Mouse (Mus musculus) kidney, postnatal 0 days (tissue): Measurements from ENCODE around the gene Olfr263. TPM values are rescaled to one million over a fixed set of nuclear protein-coding genes. Genes with fewer than 3 reads are reported as not detected.

Experiments used
- ATAC-seq: fragments of 200-750 bp; cut with Nextera tagmentation; replicated peaks from 2 replicates; pipeline ENCODE4 v1.8.0; 2017; ENCODE audit warnings: low read depth, moderate number of reproducible peaks, moderate TSS enrichment, moderate library complexity; ENCODE audit not compliant: low FRiP score
- DNase-seq: peaks from one replicate; pipeline ENCODE4 v3.0.0-alpha.2; 2016; ENCODE audit warnings: low spot score
- H3K27ac ChIP-seq: fragments of 300-500 bp; sonication (generic); 2 replicates; pipeline ENCODE4 v1.5.1; 2014; ENCODE audit warnings: mild to moderate bottlenecking
- H3K27me3 ChIP-seq: fragments of 300-500 bp; sonication (generic); 2 replicates; pipeline ENCODE4 v1.6.1; 2014; ENCODE audit warnings: low read length, mixed read lengths; ENCODE audit not compliant: insufficient read depth
- H3K36me3 ChIP-seq: fragments of 300-500 bp; sonication (generic); 2 replicates; pipeline ENCODE4 v1.6.1; 2014; ENCODE audit warnings: low read length, mixed read lengths; ENCODE audit not compliant: insufficient read depth
- H3K4me1 ChIP-seq: fragments of 300-500 bp; sonication (generic); replicated peaks from 2 replicates; pipeline ENCODE4 v1.6.1; 2014; ENCODE audit warnings: antibody characterized with exemption, low read length, mixed read lengths; ENCODE audit not compliant: insufficient read depth
- H3K4me2 ChIP-seq: fragments of 300-500 bp; sonication (generic); 2 replicates; pipeline ENCODE4 v1.6.1; 2014; ENCODE audit warnings: mild to moderate bottlenecking, low read length, moderate library complexity, mixed read lengths
- H3K4me3 ChIP-seq: fragments of 300-500 bp; sonication (generic); replicated peaks from 2 replicates; pipeline ENCODE4 v1.5.1; 2014; ENCODE audit warnings: low read depth, low read length
- H3K9ac ChIP-seq: fragments of 300-500 bp; sonication (generic); 2 replicates; pipeline ENCODE4 v1.6.1; 2014; ENCODE audit warnings: low read depth, low read length
- H3K9me3 ChIP-seq: fragments of 300-500 bp; sonication (generic); replicated peaks from 2 replicates; pipeline ENCODE4 v1.6.1; 2016; ENCODE audit warnings: low read length, inconsistent platforms, mixed read lengths
- CTCF ChIP-seq: IDR thresholded peaks from 2 replicates; pipeline ENCODE4 v1.5.1; 2016; ENCODE audit warnings: antibody characterized with exemption, low read depth, mild to moderate bottlenecking, moderate library complexity
- WGBS: fragments of 180-500 bp; shearing (Covaris S2); extraction: QIAGEN DNeasy Blood & Tissue Kit; methylation state at CpG from one replicate; pipeline ENCODE4 v1.1.7; 2014; 5-methylcytosine and 5-hydroxymethylcytosine counted together
- polyA plus RNA-seq: library from polyadenylated mRNA; unstranded; fragments of >200 nt; fragmentation: Nextera tagmentation; extraction: Ambion mirVana; gene quantifications from 2 replicates; pipeline ENCODE4 v1.2.1, GENCODE M21; 2015

Olfr263 gene
- polyA plus RNA-seq, 1 experiment from 2014 or later: not detected

- H3K4me1 ChIP-seq: peaks cover 9% of the 10 kb centered on the region
- 71% methylated on average over 4 of the region's 4 CpGs for WGBS
- ATAC-seq: no peak
- H3K9me3 ChIP-seq: no peaks in the 10 kb centered on the region
- no peak for DNase-seq
- H3K9ac ChIP-seq: no peak overlapping the region
- no peak overlapping the region for H3K4me3 ChIP-seq
- no peak overlapping the region for H3K27ac ChIP-seq
- no peaks in the 10 kb centered on the region for H3K27me3 ChIP-seq
- no peak for TF ChIP-seq CTCF
- H3K36me3 ChIP-seq: peaks cover 65% of the 10 kb centered on the region
- H3K4me2 ChIP-seq: no peak overlapping the region
Observed at GRCm38 (mm10) chr13:21185521-21185920, 56.1 kb downstream of the Olfr263 start.

Other genes with a start within 250 kb of the Olfr263 start
- gene Olfr1370, start 54.7 kb upstream of the Olfr263 start, polyA plus RNA-seq: not detected in 2 replicates
- gene Olfr1369-ps1, start 18.2 kb upstream of the Olfr263 start, polyA plus RNA-seq: 0.04 TPM in 1 of 2 replicates, not detected in the other
- gene Olfr1368, start 16.2 kb downstream of the Olfr263 start, polyA plus RNA-seq: not detected in 2 replicates
- 101 and 103 TPM in 2 replicates for gene Trim27, start 49.8 kb downstream of the Olfr263 start, polyA plus RNA-seq
- not detected in 2 replicates for gene Gpx5, start 163.1 kb downstream of the Olfr263 start, polyA plus RNA-seq
- 57.5 and 67.8 TPM in 2 replicates for gene Gpx6, start 182.5 kb downstream of the Olfr263 start, polyA plus RNA-seq
- not detected in 2 replicates for gene Olfr1367, start 217.3 kb downstream of the Olfr263 start, polyA plus RNA-seq
- gene Zscan12, start 233.2 kb downstream of the Olfr263 start, polyA plus RNA-seq: 9.7 and 10.0 TPM in 2 replicates